Mouse (Mus musculus): Measurements from ENCODE around the gene Gm20388.

GRCm38 (mm10) chr8:121841242-121841641, 1930.6 kb downstream of the Gm20388 start:
- TF ChIP-seq CHD2 (IDR thresholded peaks at IDR 0.05; ENCODE audit: low read depth, low read length): no peak
- TF ChIP-seq MAFK (IDR thresholded peaks at IDR 0.05; ENCODE audit: insufficient read depth, low read depth, low read length): peak; percentile 64; the same call in 1 of the 2 replicates
- no peak for TF ChIP-seq ZC3H11A (IDR thresholded peaks at IDR 0.05; ENCODE audit: borderline replicate concordance, low read depth, low read length)
